Mouse (Mus musculus): ENCODE results near the gene Specc1.

Specc1 gene

GRCm38 (mm10) chr11:62018315-62019205, 62.0 kb downstream of the Specc1 start:
- no peak for DNase-seq

- no peak for DNase-seq
Observed at GRCm38 (mm10) chr11:62019857-62020256, 63.3 kb downstream of the Specc1 start.

- DNase-seq: no peak
Observed at GRCm38 (mm10) chr11:62020898-62021297, 64.3 kb downstream of the Specc1 start.

GRCm38 (mm10) chr11:62022105-62022504, 65.5 kb downstream of the Specc1 start:
- DNase-seq: no peak

- no peak for DNase-seq
Observed at GRCm38 (mm10) chr11:62022718-62023493, 66.3 kb downstream of the Specc1 start.

- DNase-seq: no peak
Observed at GRCm38 (mm10) chr11:62023494-62024233, 67.1 kb downstream of the Specc1 start.

- peak; percentile 45 for DNase-seq
Observed at GRCm38 (mm10) chr11:62024234-62024601, 67.7 kb downstream of the Specc1 start.

- no peak for DNase-seq
Observed at GRCm38 (mm10) chr11:62024952-62025351, 68.4 kb downstream of the Specc1 start.

- no peak for DNase-seq
Observed at GRCm38 (mm10) chr11:62025770-62026169, 69.2 kb downstream of the Specc1 start.

- no peak for DNase-seq
Observed at GRCm38 (mm10) chr11:62026345-62026815, 69.8 kb downstream of the Specc1 start.

- DNase-seq: peak; percentile 15
Observed at GRCm38 (mm10) chr11:62027271-62027670, 70.7 kb downstream of the Specc1 start.

- DNase-seq: no peak
Observed at GRCm38 (mm10) chr11:62027705-62028104, 71.1 kb downstream of the Specc1 start.

- DNase-seq: no peak
Observed at GRCm38 (mm10) chr11:62029171-62029570, 72.6 kb downstream of the Specc1 start.

GRCm38 (mm10) chr11:62034564-62034963, 78.0 kb downstream of the Specc1 start:
- no peak for DNase-seq

- no peak for DNase-seq
Observed at GRCm38 (mm10) chr11:62035220-62035619, 78.7 kb downstream of the Specc1 start.

GRCm38 (mm10) chr11:62040122-62040521, 83.6 kb downstream of the Specc1 start:
- DNase-seq: no peak

GRCm38 (mm10) chr11:62044627-62045026, 88.1 kb downstream of the Specc1 start:
- peak; percentile 29 for DNase-seq

- DNase-seq: no peak
Observed at GRCm38 (mm10) chr11:62045964-62046363, 89.4 kb downstream of the Specc1 start.

GRCm38 (mm10) chr11:62047817-62048640, 91.5 kb downstream of the Specc1 start:
- DNase-seq: peak; percentile 82

GRCm38 (mm10) chr11:62049170-62049569, 92.6 kb downstream of the Specc1 start:
- no peak for DNase-seq

- DNase-seq: peak; percentile 82
Observed at GRCm38 (mm10) chr11:62050356-62051330, 94.1 kb downstream of the Specc1 start.

All from kidney, adult 9 months (tissue).